9 mouse cellular contexts compared by ENCODE assay signal in the genomic region with DNA sequence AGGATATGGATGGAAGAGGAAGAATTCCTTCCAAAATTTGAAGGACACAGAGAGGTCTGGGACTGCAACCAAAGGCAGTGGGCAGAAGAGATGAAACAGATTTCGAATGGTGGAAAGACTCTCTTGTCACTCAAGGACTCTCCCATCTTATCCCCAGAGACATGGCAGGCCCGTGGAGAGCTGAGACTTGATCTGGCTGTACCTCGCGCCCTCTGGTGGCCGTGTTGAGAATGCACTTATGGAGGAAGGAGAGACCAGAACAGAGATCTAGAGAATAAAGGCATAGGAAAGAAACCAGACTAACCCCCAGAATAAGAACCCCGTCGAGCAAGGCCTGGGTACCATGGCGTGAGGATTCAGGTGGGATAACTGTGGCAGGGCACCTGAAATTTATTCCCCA.
A peak's percentile ranks its signal among the peaks of the same experiment; 100 is the strongest.
DNase-seq lines count a peak whose midpoint lies in the region; ATAC-seq and TF ChIP-seq lines count a peak whose summit lies in the region.
"Had no signal": no experiment of that assay in that cellular context is flagged by ENCODE, and none has a peak within 500 bp of the region (broad histone marks: within the 10 kb centered on the region; RNA-seq: fewer than 3 reads in every experiment).

No protein-coding gene starts in this region.

- POLR2A ChIA-PET in Patski (lab: Charles Lee): no interaction called here

- no peak overlapping the region for H3K4me2 ChIP-seq in embryonic facial prominence, embryonic 14.5 days (ENCODE audit: low read depth, low read length)

- peak; percentile 35 for ATAC-seq in Patski
- ATAC-seq in embryonic facial prominence, embryonic 14.5 days (ENCODE audit: low read depth): no peak

- no peak overlapping the region for H3K27ac ChIP-seq in bone marrow macrophage, adult 2 months (ENCODE audit: insufficient read depth, low read depth, low read length)
- no peak overlapping the region for H3K27ac ChIP-seq in embryonic facial prominence, embryonic 14.5 days (replicated peaks; ENCODE audit: low read depth, low read length)
- H3K27ac ChIP-seq in heart, embryonic 10.5 days: no peak overlapping the region

- no peak overlapping the region for H3K9ac ChIP-seq in embryonic facial prominence, embryonic 14.5 days (ENCODE audit: low read depth, low read length)

- no peak for TF ChIP-seq POLR2A in bone marrow macrophage, adult 2 months (IDR thresholded peaks at IDR 0.05; ENCODE audit: borderline replicate concordance, low read depth, low read length)

- no peak for DNase-seq in Patski (ENCODE audit: low read depth, low spot score)
- DNase-seq in embryonic facial prominence, embryonic 14.5 days (ENCODE audit: low spot score): peak; percentile 77
- DNase-seq in heart, embryonic 10.5 days (ENCODE audit: low spot score): peak; percentile 86
- DNase-seq in layer of hippocampus, adult 9-11 months: peak; percentile 84
- DNase-seq in lung, postnatal 36 days: peak; percentile 81
- peak; percentile 84 for DNase-seq in right cerebral cortex, postnatal 4 days
- DNase-seq in natural killer cell, adult 2 months (ENCODE audit: low spot score in 2 of 2): no peak

- 15% methylated on average over 8 of the region's 8 CpGs for WGBS in embryonic facial prominence, embryonic 14.5 days
- WGBS in heart, embryonic 10.5 days: 13% methylated on average over 8 of the region's 8 CpGs

- no peaks in the 10 kb centered on the region for H3K4me1 ChIP-seq in bone marrow macrophage, adult 2 months (ENCODE audit: control insufficient read depth, insufficient read depth, low read length)
- no peaks in the 10 kb centered on the region for H3K4me1 ChIP-seq in embryonic facial prominence, embryonic 14.5 days (ENCODE audit: control insufficient read depth, insufficient read depth, low read length)
- H3K4me1 ChIP-seq in heart, embryonic 10.5 days: peaks cover 18% of the 10 kb centered on the region
- H3K4me1 ChIP-seq: megakaryocyte, embryonic 14.5 days had no signal

- CTCF ChIA-PET in Patski (lab: Charles Lee): interaction anchor here (1.4 to 4.2 kb wide), 3 partner anchors 9 to 481 kb away, joined by 3 to 13 read pairs (median 8); no protein-coding TSS in a partner anchor

- H3K4me3 ChIP-seq in bone marrow macrophage, adult 2 months (ENCODE audit: insufficient read depth, low read length): no peak overlapping the region
- H3K4me3 ChIP-seq in embryonic facial prominence, embryonic 14.5 days (ENCODE audit: low read depth, low read length): no peak overlapping the region
- no peak overlapping the region for H3K4me3 ChIP-seq in heart, embryonic 10.5 days
- H3K4me3 ChIP-seq: megakaryocyte, embryonic 14.5 days had no signal

- no peaks in the 10 kb centered on the region for H3K36me3 ChIP-seq in embryonic facial prominence, embryonic 14.5 days (ENCODE audit: control insufficient read depth, insufficient read depth, low read length)
- no peaks in the 10 kb centered on the region for H3K36me3 ChIP-seq in heart, embryonic 10.5 days

- peaks cover 12% of the 10 kb centered on the region for H3K27me3 ChIP-seq in Patski
- H3K27me3 ChIP-seq in embryonic facial prominence, embryonic 14.5 days (replicated peaks; ENCODE audit: control insufficient read depth, insufficient read depth, low read length): no peaks in the 10 kb centered on the region
- H3K27me3 ChIP-seq in heart, embryonic 10.5 days (ENCODE audit: insufficient read depth, poor library complexity, severe bottlenecking): no peaks in the 10 kb centered on the region
- H3K27me3 ChIP-seq: megakaryocyte, embryonic 14.5 days had no signal

- in situ Hi-C loops in Patski (cut with MboI; ENCODE audit: low pct_unique_long_range_greater_than_20kb): loop anchor here (5.0 kb wide), 1 partner anchor 479 kb away; no protein-coding TSS in a partner anchor

- peak; percentile 72 for TF ChIP-seq CTCF in Patski (IDR thresholded peaks at IDR 0.05)
- peak; percentile 63 for TF ChIP-seq CTCF in bone marrow macrophage, adult 2 months (IDR thresholded peaks at IDR 0.05; ENCODE audit: low read depth, low read length)

- no peaks in the 10 kb centered on the region for H3K9me3 ChIP-seq in embryonic facial prominence, embryonic 14.5 days (ENCODE audit: control insufficient read depth, low read length)
- H3K9me3 ChIP-seq in heart, embryonic 10.5 days: no peaks in the 10 kb centered on the region

Comparison
In these comparisons a context has a peak if more than half of its experiments do, and no peak if none do; other contexts are left out.
1. DNase-seq: peak in embryonic facial prominence, embryonic 14.5 days (single experiment), heart, embryonic 10.5 days (single experiment), layer of hippocampus, adult 9-11 months (single experiment), lung, postnatal 36 days (single experiment) and right cerebral cortex, postnatal 4 days (single experiment); none in Patski (single experiment) and natural killer cell, adult 2 months (0 of 2).